ENCODE assay signal across 9 mouse cellular contexts in the genomic region with DNA sequence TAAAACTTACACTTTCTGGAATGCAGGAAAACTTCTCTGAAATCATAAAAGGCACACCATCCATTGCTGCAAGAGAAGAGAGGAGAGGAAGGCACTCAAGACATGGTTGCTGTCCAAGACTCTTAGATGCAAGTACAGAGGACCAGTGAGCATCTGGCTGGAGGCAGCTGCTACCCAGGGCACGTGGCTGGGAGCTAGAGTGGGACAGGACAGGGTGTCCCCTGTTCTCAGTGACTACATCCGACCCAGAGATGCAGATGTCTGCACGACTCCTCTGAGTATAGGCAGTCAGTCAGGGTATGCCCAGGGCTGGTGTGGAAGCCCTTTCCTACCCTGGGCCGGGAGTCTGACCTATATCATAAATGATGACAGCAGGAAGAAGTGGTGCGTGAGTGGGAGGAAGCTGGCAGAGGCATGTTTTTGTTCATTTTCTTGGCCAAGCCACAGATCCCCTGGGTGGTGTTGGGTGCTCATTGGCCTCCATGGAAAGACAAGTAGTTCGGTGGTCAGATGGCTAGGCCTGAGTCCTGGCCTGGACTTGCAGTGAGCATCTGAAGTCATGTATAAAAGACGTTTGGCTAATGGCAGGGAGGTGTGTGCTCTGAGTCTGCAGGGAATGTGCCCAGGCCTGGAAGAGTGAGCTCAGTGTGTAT.
DNase-seq lines count a peak whose midpoint lies in the region; ATAC-seq and TF ChIP-seq lines count a peak whose summit lies in the region.
"Had no signal": no experiment of that assay in that cellular context is flagged by ENCODE, and none has a peak within 500 bp of the region (broad histone marks: within the 10 kb centered on the region; RNA-seq: fewer than 3 reads in every experiment).

No protein-coding gene starts in this region.

- ATAC-seq in heart, postnatal 0 days (ENCODE audit: insufficient read depth, low read depth): peak; percentile 15; the same call in 1 of the 2 replicates
- no peak for ATAC-seq in midbrain, embryonic 16.5 days

- no peak for TF ChIP-seq CTCF in heart, postnatal 0 days (IDR thresholded peaks at IDR 0.05; ENCODE audit: low read depth)

- H3K27ac ChIP-seq in heart, postnatal 0 days (ENCODE audit: low read depth): no peak overlapping the region
- H3K27ac ChIP-seq in midbrain, embryonic 16.5 days (ENCODE audit: low read length): peak overlapping the region; percentile 74

- no peak overlapping the region for H3K4me3 ChIP-seq in heart, postnatal 0 days (ENCODE audit: low read depth, low read length)
- H3K4me3 ChIP-seq in midbrain, embryonic 16.5 days (ENCODE audit: low read depth, low read length): no peak overlapping the region

- peak; percentile 37 to 44 for DNase-seq in cerebellum, postnatal 14 days
- DNase-seq in cerebellum, adult 9-10 months: no peak
- DNase-seq in retina, postnatal 1 day: peak; percentile 35
- no peak for DNase-seq in retina, embryonic 14.5 days (ENCODE audit: low spot score)
- no peak for DNase-seq in heart, postnatal 0 days (ENCODE audit: low spot score)
- no peak for DNase-seq in ovary, postnatal 36 days (ENCODE audit: low spot score)
- no peak for DNase-seq in cerebellum, adult 11-12 months

- WGBS in heart, postnatal 0 days: 46% methylated on average over 7 of the region's 7 CpGs
- 77% methylated on average over 7 of the region's 7 CpGs for WGBS in midbrain, embryonic 16.5 days

- H3K9me3 ChIP-seq in heart, postnatal 0 days (replicated peaks; ENCODE audit: control insufficient read depth, low read length): no peaks in the 10 kb centered on the region
- H3K9me3 ChIP-seq in midbrain, embryonic 16.5 days (replicated peaks; ENCODE audit: control insufficient read depth, low read length, poor library complexity, severe bottlenecking): no peaks in the 10 kb centered on the region
- H3K9me3 ChIP-seq: megakaryocyte, embryonic 14.5 days had no signal

- no peaks in the 10 kb centered on the region for H3K27me3 ChIP-seq in heart, postnatal 0 days (ENCODE audit: control insufficient read depth, insufficient read depth, low read length)
- H3K27me3 ChIP-seq in midbrain, embryonic 16.5 days (ENCODE audit: control insufficient read depth, insufficient read depth, low read depth, low read length): no peaks in the 10 kb centered on the region
- H3K27me3 ChIP-seq: megakaryocyte, embryonic 14.5 days had no signal

- peaks cover 24% of the 10 kb centered on the region for H3K4me1 ChIP-seq in heart, postnatal 0 days (ENCODE audit: control insufficient read depth, insufficient read depth)
- H3K4me1 ChIP-seq in midbrain, embryonic 16.5 days (ENCODE audit: control insufficient read depth, insufficient read depth, low read length): peaks cover 48% of the 10 kb centered on the region

- TF ChIP-seq EP300 in heart, postnatal 0 days (IDR thresholded peaks at IDR 0.05; ENCODE audit: low read depth): no peak

- H3K36me3 ChIP-seq in heart, postnatal 0 days (replicated peaks; ENCODE audit: control insufficient read depth, insufficient read depth, low read length): no peaks in the 10 kb centered on the region
- H3K36me3 ChIP-seq in midbrain, embryonic 16.5 days (ENCODE audit: control insufficient read depth, insufficient read depth, low read length): no peaks in the 10 kb centered on the region; the same call in 1 of the 2 replicates

- no peak overlapping the region for H3K4me2 ChIP-seq in heart, postnatal 0 days (ENCODE audit: low read depth, low read length)
- no peak overlapping the region for H3K4me2 ChIP-seq in midbrain, embryonic 16.5 days (ENCODE audit: low read length)

- no peak overlapping the region for H3K9ac ChIP-seq in heart, postnatal 0 days (replicated peaks; ENCODE audit: low read depth, low read length)
- no peak overlapping the region for H3K9ac ChIP-seq in midbrain, embryonic 16.5 days (ENCODE audit: low read depth, low read length)

Comparison
In these comparisons a context has a peak if more than half of its experiments do, and no peak if none do; other contexts are left out.
1. DNase-seq: peak in cerebellum, postnatal 14 days (2 of 2) and retina, postnatal 1 day (single experiment); none in cerebellum, adult 9-10 months (single experiment), retina, embryonic 14.5 days (single experiment), heart, postnatal 0 days (single experiment), ovary, postnatal 36 days (single experiment) and cerebellum, adult 11-12 months (single experiment).